Mouse (Mus musculus) embryo, embryonic 11.5 days (tissue): ENCODE measurements around the gene Mrpl28.
A peak's percentile ranks its signal among the peaks of the same experiment; 100 is the strongest.
"Not testable (repeated sequence)": the region's sequence is repeated elsewhere in the genome, so short reads cannot be mapped to it uniquely, and the experiment has no call there.

Experiments used
- DNase-seq: peaks from one replicate; pipeline ENCODE4 v3.0.0-alpha.2; 2012; ENCODE audit warnings: low read depth, low spot score

Gene Mrpl28

DNA sequence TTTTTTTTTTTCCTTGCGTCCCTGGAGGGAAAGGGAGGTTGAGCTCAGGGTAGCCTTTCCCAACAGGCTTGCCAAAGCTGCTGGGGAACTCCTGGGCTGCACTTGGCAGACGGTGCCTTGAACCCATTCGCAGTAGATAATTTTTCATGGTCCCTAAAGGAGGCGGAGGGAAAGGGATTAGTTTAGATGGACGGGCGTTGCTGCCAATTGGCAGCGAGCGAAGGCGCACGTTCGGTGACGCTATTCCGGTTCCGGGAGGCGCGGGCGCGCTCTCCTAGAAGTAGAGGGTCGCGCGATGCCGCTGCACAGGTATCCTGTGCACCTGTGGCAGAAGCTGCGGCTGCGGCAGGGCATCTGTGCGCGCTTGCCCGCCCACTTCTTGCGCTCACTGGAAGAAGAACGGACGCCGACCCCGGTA is at the start of gene Mrpl28:
TSS of gene Mrpl28 (plus strand) at position 234 of the 418 bp plus-strand sequence.
- DNase-seq = peak; percentile 96

DNA sequence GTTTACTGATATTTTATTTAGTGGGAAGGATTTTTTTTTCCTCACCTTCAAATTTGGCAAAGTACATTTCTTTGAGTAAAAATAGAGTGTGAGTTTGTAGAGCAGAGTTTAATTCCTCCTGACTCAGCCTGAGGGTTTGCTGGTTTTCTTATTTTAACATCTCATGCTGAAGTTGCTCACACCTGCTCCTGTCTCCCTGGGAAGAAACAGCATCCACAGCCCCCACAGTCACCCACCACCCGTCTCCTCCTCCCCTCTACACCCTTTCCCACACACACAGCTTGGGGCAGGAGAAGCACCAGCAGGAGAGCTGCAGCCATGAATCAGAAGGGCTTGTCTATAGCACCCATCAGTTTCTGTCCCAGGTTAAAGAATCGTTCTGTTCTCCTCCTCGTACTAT is 48.1 kb upstream of the Mrpl28 start:
- DNase-seq = no peak

- DNase-seq = no peak
These were observed 44.4 kb upstream of the Mrpl28 start for GRCm38 (mm10) chr17:26078851-26079250.

DNA sequence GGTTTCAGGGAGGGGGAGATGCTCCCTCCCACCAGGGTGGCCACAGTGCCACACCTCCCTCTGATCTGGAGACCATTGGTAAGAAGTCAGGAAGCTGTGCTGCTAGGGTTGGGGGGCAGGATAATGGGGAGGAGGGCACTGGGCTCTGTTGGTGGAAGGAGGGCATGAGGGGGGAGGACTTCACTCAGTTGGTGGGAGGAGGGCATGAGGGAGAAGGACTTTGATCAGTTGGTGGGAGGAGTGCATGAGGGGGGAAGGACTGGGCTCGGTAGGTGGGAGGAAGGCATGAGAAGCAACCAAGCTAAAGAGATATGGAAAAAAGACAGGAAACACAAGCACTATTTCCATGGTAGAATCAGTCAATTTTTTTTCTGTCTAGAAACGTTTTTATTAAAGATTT is 42.4 kb upstream of the Mrpl28 start:
- no peak for DNase-seq

GRCm38 (mm10) chr17:26087059-26087564 is 36.2 kb upstream of the Mrpl28 start:
- no peak for DNase-seq

DNA sequence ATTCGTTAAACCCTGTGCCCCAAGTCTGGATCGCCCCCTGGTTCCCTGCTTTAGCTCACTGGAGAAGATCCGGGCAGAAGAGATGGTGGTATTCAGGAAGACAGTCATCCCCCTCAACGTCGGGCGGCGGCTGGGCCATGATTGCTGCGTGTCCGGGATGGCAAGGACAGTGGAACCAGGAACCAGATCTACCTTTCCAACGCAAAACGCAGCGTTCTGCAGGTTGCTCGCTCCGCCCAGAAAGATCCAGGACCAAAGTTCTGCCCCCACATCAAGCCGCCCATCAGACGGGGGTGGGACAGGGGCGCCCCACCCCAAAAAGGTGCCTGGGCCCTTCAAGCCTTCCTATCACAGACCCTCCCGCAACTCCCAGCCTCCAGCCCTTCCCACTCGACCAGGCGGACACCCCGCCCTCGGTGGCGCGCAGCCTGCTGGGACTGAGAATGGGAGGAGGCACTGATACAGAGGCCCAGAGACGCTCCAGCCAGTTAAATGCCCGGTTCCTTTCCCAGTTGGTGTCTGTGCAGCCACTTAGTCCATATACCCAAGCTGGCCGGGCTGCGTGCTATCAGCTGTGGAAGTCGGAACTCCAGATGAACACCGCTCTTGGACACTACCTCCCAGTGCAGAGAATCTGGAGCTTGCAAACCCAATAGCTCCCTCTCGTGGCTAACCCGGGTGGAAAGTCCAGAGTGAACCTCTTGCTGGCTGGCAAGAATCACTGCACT is 33.2 kb upstream of the Mrpl28 start, which contains the start of gene Decr2:
TSS of gene Decr2 (minus strand) at position 433 of the 728 bp plus-strand sequence.
- peak; percentile 88 for DNase-seq

DNA sequence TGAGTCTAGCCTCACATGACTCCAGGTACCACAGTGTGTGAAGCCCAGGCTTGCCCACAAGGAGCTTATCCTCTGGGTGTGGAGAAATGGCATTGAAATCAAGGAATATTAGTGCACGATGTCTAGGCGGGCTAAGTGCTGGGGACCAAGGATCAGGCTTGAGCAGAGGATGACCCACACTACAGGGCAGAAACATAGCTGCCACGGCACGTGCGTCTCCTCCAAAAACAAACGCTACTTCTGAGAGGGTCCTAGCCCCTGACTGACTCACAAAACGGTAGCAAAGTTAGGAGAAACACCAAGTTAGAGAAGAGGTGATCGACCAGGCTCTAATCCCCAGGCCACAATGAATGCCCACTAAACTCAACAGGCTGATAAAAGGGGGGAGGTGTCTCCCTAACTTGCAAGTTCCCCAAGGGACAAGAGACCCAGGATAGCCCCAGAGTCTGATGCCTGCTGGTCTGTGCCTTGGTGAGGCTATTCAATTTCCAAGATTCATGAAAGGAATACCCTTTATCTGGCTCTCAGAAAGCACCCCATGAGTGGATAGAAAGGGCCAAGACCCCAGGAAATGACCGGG is 28.7 kb upstream of the Mrpl28 start:
- no peak for DNase-seq

- DNase-seq = no peak
These were observed 28.1 kb upstream of the Mrpl28 start, which contains the start of gene Nme4 for GRCm38 (mm10) chr17:26095121-26095740. Gene Nme4, minus strand, starts transcription at chr17:26095602.

DNA sequence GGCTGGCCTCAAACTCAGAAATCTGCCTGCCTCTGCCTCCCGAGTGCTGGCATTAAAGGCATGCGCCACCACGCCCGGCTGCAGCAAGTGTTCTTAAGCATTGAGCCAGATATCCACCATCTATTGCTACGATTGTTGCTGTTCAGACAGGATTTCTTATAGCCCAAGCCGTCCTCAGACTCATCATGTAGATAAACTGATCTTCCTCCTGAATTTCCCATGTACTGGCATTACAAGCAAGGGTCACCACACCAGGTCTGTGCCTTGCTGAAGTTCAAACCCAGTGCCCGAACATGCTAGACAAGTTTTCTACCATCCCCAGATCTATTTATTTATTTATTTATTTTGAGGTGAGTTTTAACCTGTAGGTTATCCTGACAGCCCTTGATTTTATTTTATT is 24.8 kb upstream of the Mrpl28 start:
- DNase-seq = no peak

DNA sequence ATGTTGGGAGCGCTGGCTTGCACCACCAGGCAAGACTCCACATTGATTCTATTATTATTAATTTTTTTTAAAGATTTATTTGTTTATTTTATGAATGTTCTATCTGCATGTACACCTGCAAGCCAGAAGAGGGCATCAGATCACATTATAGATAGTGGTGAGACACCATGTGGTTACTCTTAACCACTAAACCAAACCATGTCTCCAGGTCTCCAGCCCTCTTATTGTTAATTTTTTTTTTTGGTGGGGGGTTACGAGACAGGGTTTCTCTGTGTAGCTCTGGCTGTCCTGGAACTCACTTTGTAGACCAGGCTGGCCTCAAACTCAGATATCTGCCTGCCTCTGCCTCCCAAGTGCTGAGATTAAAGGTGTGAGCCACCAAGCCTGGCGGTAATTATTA is 24.0 kb upstream of the Mrpl28 start:
- not testable (repeated sequence) for DNase-seq

- no peak for DNase-seq
These were observed 23.1 kb upstream of the Mrpl28 start for GRCm38 (mm10) chr17:26100166-26100565.

DNA sequence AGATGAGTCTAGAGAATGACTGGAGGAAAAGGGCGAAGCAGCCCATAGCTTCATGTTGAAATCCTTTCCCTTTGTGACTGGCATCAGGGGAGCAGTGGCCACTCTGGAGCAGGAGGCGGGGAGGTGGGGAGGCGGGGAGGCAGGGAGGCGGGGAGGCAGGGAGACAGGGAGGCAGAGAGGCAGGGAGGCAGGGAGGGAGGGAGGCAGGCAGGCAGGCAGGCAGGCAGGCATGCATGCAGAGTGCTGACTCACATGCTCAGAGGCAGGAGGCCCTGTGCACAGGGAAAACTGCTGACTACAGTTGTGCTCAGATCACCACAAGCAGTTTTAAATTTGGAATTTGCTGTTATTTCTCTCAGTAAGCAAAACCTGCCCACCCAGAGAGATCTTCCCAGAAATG is 21.8 kb upstream of the Mrpl28 start:
- no peak for DNase-seq

DNA sequence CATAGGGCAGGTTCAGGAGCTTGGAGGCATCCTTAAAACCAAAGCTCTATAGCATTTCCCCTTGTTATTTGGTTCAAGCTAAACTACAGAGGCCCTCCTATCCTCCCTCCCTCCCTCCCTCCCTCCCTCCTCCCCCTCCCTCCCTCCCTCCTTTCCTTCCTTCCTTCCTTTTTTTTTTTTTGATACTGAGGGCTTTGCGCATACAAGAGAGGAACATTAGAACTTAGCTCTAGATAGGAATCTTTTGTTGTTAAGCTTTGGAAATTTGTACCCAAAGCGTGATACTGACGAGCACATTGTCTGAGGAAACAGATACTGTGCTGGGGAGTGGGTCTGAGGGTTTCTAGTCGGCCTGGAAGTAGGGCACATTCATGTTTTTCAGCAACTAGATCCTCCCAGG is 17.7 kb upstream of the Mrpl28 start:
- DNase-seq = no peak

DNA sequence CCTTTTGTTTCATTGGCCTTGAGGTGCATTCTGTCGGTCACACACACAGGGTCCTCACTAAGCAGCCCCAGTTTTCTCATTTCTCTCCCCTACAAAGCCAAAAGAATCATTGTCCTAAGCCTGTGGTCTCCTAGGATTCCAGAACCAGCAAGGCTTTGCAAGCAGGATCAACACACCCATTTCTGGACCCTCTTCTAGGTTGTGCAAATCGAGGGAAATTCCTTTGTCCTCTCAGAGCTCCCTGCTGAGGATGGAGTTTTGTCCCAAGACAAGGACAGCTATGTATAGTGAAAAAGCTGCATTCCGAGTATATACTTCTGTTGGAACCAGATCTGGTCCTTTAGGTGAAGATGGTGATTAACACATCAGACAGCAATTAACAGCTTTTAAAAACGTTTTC is 13.1 kb upstream of the Mrpl28 start:
- DNase-seq = no peak

DNA sequence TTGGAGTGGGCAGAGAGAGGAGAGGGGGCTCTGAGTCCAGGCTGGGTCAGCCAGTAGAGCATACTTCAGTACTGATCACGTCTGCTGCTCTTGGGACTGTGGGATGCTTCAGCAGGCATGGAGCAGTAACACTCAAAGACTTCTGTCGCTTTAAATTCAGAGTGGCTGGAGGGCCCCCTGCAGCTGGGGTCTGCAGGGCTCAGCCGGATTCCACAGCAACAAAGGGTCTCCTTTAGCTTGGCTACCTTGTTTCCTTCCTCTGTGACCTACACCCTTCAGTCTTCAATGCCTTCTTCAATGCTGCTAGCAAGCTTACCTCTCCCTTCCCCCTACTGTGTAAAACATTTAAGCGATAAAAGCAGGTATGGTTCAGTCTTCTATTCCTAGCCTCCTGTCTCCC is 12.3 kb upstream of the Mrpl28 start:
- DNase-seq = no peak

DNA sequence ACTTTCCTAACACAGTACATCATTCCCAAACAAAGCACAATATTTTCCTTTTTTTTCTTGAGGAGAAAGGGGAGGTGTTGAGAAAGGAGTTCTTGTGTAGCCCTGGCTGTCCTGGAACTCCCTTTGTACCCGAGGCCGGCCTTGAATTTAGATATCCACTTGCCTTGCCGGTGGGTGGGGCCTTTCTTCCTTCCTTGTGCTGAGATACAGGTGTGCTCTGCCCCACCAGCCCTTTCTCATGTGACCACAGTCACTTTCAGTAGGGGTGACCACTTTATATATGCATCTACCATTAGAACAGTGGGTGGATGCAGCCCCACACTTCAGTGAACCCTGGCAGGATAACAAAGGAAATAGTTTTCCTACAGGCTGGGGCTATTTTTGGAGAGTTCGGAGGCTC is 11.6 kb upstream of the Mrpl28 start:
- DNase-seq = no peak

GRCm38 (mm10) chr17:26112751-26113150 is 10.5 kb upstream of the Mrpl28 start:
- no peak for DNase-seq

DNA sequence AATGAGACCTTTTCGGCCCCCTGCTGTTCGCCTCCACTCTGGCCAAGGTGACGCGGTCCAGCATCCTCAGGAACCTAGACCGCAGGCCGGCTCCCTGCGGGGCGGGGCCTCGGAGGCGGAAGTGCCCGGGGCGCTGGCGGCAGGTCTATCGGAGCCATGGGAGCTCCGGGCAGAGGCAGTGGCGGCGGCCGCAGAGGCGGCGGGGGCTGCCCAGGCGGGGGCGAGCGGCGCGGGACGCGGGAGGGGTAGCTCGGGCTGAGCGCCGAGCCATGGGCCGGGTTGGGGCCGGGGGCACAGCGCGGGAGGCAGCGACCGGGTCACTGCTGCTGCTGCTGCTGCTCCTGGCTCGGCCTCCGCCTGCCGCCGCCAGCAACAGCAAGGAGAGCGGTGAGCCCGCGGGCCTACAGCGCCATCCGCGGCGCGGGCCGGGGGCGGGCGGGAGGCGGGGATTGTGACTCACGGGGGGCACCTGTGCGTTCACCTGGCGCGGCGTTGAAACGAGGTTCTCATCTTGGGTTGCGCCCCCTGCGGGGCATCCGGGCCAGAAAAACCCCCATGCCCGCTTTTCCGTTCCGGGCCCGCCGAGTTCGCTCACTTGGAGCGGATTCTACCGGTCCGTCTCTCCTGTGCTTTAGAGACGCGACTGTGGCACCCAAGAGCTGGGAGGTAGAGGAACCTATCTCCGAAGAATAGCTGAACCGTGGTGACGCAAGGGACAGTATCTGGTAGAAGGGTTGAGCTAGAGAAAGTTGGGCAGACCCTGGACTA is 9.9 kb upstream of the Mrpl28 start, which contains the start of gene Tmem8:
TSS of gene Tmem8 (plus strand) at position 119 of the 768 bp plus-strand sequence.
- DNase-seq = no peak

- no peak for DNase-seq
These were observed 9.2 kb upstream of the Mrpl28 start for GRCm38 (mm10) chr17:26114061-26114460.

DNA sequence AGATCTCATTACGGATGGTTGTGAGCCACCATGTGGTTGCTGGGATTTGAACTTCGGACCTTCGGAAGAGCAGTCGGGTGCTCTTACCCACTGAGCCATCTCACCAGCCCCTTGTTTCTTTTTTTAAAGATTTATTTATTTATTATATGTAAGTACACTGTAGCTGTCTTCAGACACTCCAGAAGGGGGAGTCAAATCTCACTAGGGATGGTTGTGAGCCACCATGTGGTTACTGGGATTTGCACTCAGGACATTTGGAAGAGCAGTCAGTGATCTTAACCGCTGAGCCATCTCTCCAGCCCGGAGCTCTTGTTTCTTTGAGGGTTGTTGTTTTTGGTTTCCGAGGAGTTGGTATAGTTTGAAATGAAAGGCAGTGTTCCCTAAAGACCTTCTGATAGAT is 8.8 kb upstream of the Mrpl28 start:
- not testable (repeated sequence) for DNase-seq

GRCm38 (mm10) chr17:26115205-26115898 is 7.9 kb upstream of the Mrpl28 start:
- no peak for DNase-seq
